Mouse (Mus musculus) neural tube, embryonic 14.5 days (tissue): ENCODE data around the gene Ifna13. TPM values are rescaled to one million over a fixed set of nuclear protein-coding genes. Genes with fewer than 3 reads are reported as not detected.

Experiments
- ATAC-seq: fragments of 200-750 bp; cut with Nextera tagmentation; 2 replicates; pipeline ENCODE4 v1.8.0; 2017; ENCODE audit warnings: low read depth, mild to moderate bottlenecking, moderate TSS enrichment, moderate library complexity
- H3K27ac ChIP-seq: fragments of 300-500 bp; sonication (generic); 2 replicates; pipeline ENCODE4 v1.5.1; 2014; ENCODE audit warnings: low read depth, mild to moderate bottlenecking, control low read depth, low read length, moderate library complexity, mixed read lengths
- H3K27me3 ChIP-seq: fragments of 300-500 bp; sonication (generic); 2 replicates; pipeline ENCODE4 v1.6.1; 2014; ENCODE audit warnings: low read length; ENCODE audit not compliant: control insufficient read depth, insufficient read depth
- H3K36me3 ChIP-seq: fragments of 300-500 bp; sonication (generic); 2 replicates; pipeline ENCODE4 v1.6.1; 2014; ENCODE audit warnings: low read length, mixed read lengths; ENCODE audit not compliant: control insufficient read depth, insufficient read depth
- H3K4me1 ChIP-seq: fragments of 300-500 bp; sonication (generic); 2 replicates; pipeline ENCODE4 v1.6.1; 2014; ENCODE audit warnings: low read length; ENCODE audit not compliant: control insufficient read depth, insufficient read depth
- H3K4me2 ChIP-seq: fragments of 300-500 bp; sonication (generic); 2 replicates; pipeline ENCODE4 v1.6.1; 2014; ENCODE audit warnings: mild to moderate bottlenecking, low read depth, low read length, control low read depth
- H3K4me3 ChIP-seq: fragments of 300-500 bp; sonication (generic); 2 replicates; pipeline ENCODE4 v1.5.1; 2014; ENCODE audit warnings: low read depth, low read length, control low read depth, mixed read lengths
- H3K9ac ChIP-seq: fragments of 300-500 bp; sonication (generic); replicated peaks from 2 replicates; pipeline ENCODE4 v1.6.1; 2014; ENCODE audit warnings: low read depth, mild to moderate bottlenecking, control low read depth, low read length, mixed read lengths
- H3K9me3 ChIP-seq: fragments of 300-500 bp; sonication (generic); 2 replicates; pipeline ENCODE4 v1.6.1; 2016; ENCODE audit warnings: low read length; ENCODE audit not compliant: control insufficient read depth
- WGBS: fragments of 180-500 bp; shearing (Covaris S2); extraction: QIAGEN DNeasy Blood & Tissue Kit; methylation state at CpG from one replicate; pipeline ENCODE4 v1.1.7; 2014; 5-methylcytosine and 5-hydroxymethylcytosine counted together
- polyA plus RNA-seq: library from polyadenylated mRNA; unstranded; fragments of >200 nt; fragmentation: Nextera tagmentation; extraction: Ambion mirVana; gene quantifications from 2 replicates; pipeline ENCODE4 v1.2.1, GENCODE M21; 2014

Gene Ifna13
- not detected in 2 replicates for polyA plus RNA-seq

DNA sequence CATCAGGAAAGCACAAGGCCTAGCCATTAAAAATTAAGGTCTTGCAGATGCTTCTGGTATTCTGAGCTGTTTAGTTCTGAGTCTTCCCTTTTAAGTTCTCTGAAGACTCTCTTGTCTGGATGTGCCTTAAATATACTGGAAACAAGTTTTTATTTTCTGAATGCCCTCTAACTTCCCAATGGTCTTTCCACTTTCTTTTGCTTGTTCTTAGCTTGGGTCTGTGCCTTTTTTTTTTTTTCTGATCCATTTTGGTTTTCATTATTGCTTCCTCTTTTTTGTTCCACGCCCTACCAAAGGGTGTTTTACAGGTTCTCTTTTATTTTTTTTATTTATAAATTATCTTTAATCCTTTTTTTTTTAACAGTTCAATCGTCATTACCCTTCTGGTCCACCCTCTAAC is at the start of gene Ifna13:
TSS of gene Ifna13 (minus strand) at position 101 of the 400 bp plus-strand sequence.
- Histone ChIP-seq H3K36me3 (no peaks in the 10 kb centered on the region), H3K4me1 (no peaks in the 10 kb centered on the region), H3K9ac (no peak within 1 kb of the TSS), H3K4me2 (no peak within 1 kb of the TSS), H3K9me3 (no peaks in the 10 kb centered on the region), H3K27me3 (no peaks in the 10 kb centered on the region), H3K27ac (no peak within 1 kb of the TSS), H3K4me3 (no peak within 1 kb of the TSS)
- 65% methylated on average over 2 of the region's 2 CpGs for WGBS
- ATAC-seq: no peak

DNA sequence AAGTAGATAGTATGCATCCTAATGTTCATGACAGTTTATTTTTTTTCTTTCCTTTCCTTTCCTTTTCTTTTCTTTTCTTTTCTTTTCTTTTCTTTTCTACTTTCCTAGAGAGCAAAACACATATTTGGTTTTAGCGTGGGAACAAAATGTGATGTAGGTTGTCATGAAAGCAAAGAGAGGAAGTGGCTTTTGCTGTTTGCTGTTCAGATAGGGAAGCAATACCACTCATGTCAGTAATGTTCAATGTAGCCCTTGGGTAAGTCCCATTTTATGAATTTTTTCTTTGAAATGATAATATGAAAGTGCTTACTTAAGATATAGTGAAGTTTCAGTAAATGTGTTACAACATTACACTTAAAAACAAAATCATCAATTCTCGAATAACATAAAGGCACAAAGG is 49.1 kb upstream of the Ifna13 start:
- no peak for ATAC-seq
- no peak overlapping the region for H3K27ac ChIP-seq
- no peaks in the 10 kb centered on the region for H3K27me3 ChIP-seq
- no peaks in the 10 kb centered on the region for H3K9me3 ChIP-seq
- H3K36me3 ChIP-seq: no peaks in the 10 kb centered on the region
- H3K4me1 ChIP-seq: no peaks in the 10 kb centered on the region
- no peak overlapping the region for H3K4me2 ChIP-seq
- 88% methylated on average over 2 of the region's 2 CpGs for WGBS
- no peak overlapping the region for H3K9ac ChIP-seq
- H3K4me3 ChIP-seq: no peak overlapping the region

DNA sequence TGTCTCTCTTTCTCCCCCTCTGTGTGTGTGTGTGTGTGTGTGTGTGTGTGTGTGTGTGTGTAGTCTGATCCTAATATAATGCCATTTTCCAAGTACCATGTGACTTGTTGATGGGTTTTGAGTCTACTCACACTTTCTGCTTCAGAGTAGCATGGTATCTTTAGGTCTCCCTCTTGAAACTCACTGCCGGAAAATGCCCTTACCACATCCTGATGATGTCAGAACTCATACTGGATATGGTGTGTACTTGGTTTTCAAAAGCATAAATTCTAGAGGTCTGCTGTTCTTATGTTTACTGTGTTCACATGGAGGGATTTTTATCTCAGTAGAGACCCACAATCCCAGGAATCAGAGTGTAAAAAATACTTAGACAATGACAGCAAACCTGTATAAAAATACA is 48.3 kb upstream of the Ifna13 start:
- no peaks in the 10 kb centered on the region for H3K27me3 ChIP-seq
- H3K4me3 ChIP-seq: no peak overlapping the region
- no peak overlapping the region for H3K9ac ChIP-seq
- WGBS: 91% methylated on average over 1 of the region's 1 CpGs
- H3K27ac ChIP-seq: no peak overlapping the region
- no peak for ATAC-seq
- no peaks in the 10 kb centered on the region for H3K4me1 ChIP-seq
- H3K9me3 ChIP-seq: no peaks in the 10 kb centered on the region
- no peak overlapping the region for H3K4me2 ChIP-seq
- no peaks in the 10 kb centered on the region for H3K36me3 ChIP-seq

DNA sequence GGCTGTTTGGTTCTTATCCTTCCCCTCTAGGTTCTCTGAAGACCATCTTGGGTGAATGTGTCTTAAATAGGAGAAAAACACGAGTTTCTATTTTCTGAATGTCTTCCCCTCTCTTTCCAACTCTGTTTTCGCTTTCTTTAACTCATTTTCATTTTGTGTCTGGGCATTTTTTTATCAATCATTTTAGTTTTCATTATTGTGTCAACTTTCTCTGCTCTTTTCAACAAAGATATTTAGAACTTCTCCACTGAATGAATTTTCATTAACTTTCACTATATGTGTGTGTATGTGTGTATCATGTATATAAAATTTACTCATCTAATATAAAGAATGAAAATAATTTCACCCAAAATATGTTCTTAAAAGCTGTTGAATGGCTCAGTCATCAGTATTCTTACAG is 47.0 kb upstream of the Ifna13 start, which contains the start of gene Ifnab:
TSS of gene Ifnab (minus strand) at position 101 of the 400 bp plus-strand sequence.
- Histone ChIP-seq H3K4me2 (no peak within 1 kb of the TSS), H3K27me3 (no peaks in the 10 kb centered on the region), H3K36me3 (no peaks in the 10 kb centered on the region), H3K9ac (no peak within 1 kb of the TSS), H3K4me1 (no peaks in the 10 kb centered on the region), H3K4me3 (no peak within 1 kb of the TSS), H3K27ac (no peak within 1 kb of the TSS), H3K9me3 (no peaks in the 10 kb centered on the region)
- WGBS: 66% methylated on average over 2 of the region's 2 CpGs
- ATAC-seq: no peak

DNA sequence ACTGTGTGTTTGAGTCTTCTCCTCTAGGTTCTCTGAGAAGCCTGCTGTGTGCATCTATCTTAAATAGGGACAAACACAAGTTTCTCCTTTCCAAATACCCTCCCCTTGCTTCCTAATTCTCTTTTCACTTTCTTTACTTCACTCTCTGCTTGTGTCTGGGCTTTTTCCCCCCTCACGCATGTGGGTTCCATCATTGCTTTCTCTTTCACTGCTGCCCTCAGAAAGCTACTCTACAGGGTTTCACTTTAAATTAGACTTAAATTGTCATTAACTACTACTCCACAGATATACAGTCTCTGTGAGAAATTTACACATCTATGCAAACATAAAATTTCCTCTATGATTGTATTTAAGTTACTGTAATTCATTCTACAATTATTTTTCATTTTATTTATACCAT is 39.6 kb upstream of the Ifna13 start, which contains the start of gene Ifna2:
TSS of gene Ifna2 (minus strand) at position 101 of the 400 bp plus-strand sequence.
- Histone ChIP-seq H3K9ac (no peak within 1 kb of the TSS), H3K4me3 (no peak within 1 kb of the TSS), H3K36me3 (no peaks in the 10 kb centered on the region), H3K4me1 (no peaks in the 10 kb centered on the region), H3K4me2 (no peak within 1 kb of the TSS), H3K27ac (no peak within 1 kb of the TSS), H3K9me3 (no peaks in the 10 kb centered on the region), H3K27me3 (no peaks in the 10 kb centered on the region)
- 97% methylated on average over 1 of the region's 1 CpGs for WGBS
- ATAC-seq: no peak

DNA sequence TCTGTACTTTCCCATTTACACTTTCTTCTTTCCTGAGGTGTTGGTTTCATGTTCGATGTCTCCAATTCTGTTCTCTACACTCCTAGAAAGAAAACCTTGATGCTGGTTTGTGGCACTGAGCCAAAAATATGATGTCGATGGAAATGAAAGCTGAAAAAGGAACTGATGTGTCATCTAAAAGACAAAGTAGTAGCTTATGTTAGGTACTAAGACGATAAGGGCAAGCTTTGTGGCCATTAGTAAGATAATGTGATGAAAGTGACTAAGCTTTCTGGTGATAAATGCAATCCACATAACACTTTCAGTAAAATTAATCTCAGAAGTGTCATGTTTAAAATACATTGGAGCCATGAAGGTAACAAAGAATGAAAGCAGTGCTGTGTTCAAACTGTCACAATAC is 37.1 kb upstream of the Ifna13 start:
- ATAC-seq: no peak
- Histone ChIP-seq H3K9ac (no peak overlapping the region), H3K36me3 (no peaks in the 10 kb centered on the region), H3K4me2 (no peak overlapping the region), H3K9me3 (no peaks in the 10 kb centered on the region), H3K4me3 (no peak overlapping the region), H3K27ac (no peak overlapping the region), H3K27me3 (no peaks in the 10 kb centered on the region), H3K4me1 (no peaks in the 10 kb centered on the region)
- 84% methylated on average over 3 of the region's 3 CpGs for WGBS

DNA sequence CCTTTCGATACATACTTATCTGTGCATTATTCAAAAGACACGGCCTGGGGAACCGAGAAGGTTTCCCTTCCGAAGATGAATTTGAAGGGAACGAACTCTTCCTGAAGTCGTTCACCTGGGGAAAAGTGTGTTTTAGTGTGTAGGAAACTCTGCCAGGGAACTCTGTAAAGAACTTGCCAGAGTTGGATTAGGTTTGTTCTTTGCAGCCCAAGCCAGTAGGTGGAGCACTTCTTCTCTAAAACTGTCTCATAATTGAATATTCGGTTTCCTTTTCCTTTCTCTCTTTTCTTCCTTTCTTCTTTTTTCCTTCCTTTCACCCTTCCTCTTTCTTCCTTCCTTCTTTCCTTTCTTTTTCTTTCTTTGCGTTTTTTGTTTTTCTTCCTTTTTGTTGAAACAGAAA is 36.1 kb upstream of the Ifna13 start:
- H3K4me2 ChIP-seq: no peak overlapping the region
- H3K27me3 ChIP-seq: no peaks in the 10 kb centered on the region
- H3K9me3 ChIP-seq: no peaks in the 10 kb centered on the region
- 51% methylated on average over 8 of the region's 8 CpGs for WGBS
- H3K27ac ChIP-seq: no peak overlapping the region
- no peaks in the 10 kb centered on the region for H3K36me3 ChIP-seq
- H3K4me1 ChIP-seq: no peaks in the 10 kb centered on the region
- no peak overlapping the region for H3K9ac ChIP-seq
- no peak for ATAC-seq
- no peak overlapping the region for H3K4me3 ChIP-seq

DNA sequence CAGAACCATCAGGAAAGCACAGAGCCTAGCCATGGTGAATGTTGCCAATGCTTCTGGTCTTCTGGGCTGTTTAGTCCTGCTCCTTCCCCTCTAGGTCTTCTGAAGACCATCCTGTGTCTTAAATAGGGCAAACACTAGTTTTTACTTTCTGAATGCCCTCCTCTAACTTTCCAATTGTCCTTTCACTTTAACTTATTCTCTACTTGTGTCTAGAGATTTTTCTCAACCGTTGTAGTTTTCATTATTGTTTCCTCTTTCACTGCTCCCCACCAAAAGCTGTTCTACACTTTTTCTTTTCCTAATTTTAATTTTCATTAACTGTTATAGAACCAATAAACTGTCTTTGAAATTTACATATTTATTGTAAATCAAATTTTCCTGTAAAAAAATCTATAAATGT is 32.6 kb upstream of the Ifna13 start, which contains the start of gene Ifna16:
TSS of gene Ifna16 (minus strand) at position 101 of the 400 bp plus-strand sequence.
- no peak within 1 kb of the TSS for H3K9ac ChIP-seq
- no peak within 1 kb of the TSS for H3K4me3 ChIP-seq
- H3K4me1 ChIP-seq: no peaks in the 10 kb centered on the region
- WGBS: 86% methylated on average over 1 of the region's 1 CpGs
- H3K27ac ChIP-seq: no peak within 1 kb of the TSS
- H3K27me3 ChIP-seq: no peaks in the 10 kb centered on the region
- H3K9me3 ChIP-seq: no peaks in the 10 kb centered on the region
- no peak within 1 kb of the TSS for H3K4me2 ChIP-seq
- no peaks in the 10 kb centered on the region for H3K36me3 ChIP-seq
- no peak for ATAC-seq

DNA sequence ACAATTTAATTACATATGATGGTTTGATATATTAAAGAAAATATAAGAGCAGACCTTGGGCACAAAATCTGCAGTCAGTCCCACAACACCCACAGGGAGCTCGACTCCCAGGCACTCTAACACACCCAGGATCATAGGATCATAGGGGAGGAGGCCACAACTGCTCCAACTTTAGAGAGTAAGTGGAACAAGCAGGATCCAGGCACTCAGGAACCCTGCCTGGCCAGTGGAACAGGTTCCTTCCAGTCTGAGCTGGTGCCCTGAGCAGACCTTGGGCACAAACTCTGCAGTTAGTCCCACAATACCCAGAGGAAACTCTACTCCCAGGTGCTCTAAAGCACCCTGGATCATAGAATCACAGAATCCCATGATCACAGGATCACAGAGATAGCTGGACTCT is 11.2 kb upstream of the Ifna13 start:
- ATAC-seq: no peak
- H3K4me2 ChIP-seq: no peak overlapping the region
- no peaks in the 10 kb centered on the region for H3K27me3 ChIP-seq
- no peaks in the 10 kb centered on the region for H3K4me1 ChIP-seq
- H3K9me3 ChIP-seq: no peaks in the 10 kb centered on the region
- H3K36me3 ChIP-seq: no peaks in the 10 kb centered on the region
- no peak overlapping the region for H3K27ac ChIP-seq
- no peak overlapping the region for H3K4me3 ChIP-seq
- no peak overlapping the region for H3K9ac ChIP-seq
- 63% methylated on average over 1 of the region's 1 CpGs for WGBS
